Mouse (Mus musculus) liver (tissue): ENCODE results near the gene Ppil2.

Experiments
- DNase-seq: peaks from one replicate; pipeline ENCODE4 v3.0.0-alpha.2; 2020; ENCODE audit warnings: mixed read lengths

The Ppil2 gene

DNA sequence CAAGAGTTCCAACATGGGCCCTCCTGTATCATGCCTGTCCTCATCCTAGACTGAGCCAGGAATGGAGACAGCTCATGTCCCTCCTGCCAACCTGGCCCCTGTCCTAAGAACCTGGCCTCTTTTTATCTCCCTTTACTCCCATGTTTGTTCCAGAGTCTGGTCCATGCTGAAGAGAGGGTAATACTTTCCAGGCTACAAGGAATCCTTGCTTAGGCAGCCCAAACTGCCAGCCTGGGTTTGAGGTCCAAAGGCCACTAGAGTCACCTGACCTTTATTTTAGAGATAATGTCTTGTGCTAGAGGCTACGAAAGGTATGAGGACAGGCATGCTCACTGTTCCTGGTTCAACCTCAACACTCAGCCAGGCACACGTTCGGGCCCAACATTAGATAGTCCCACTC is 14.1 kb downstream of the Ppil2 start:
- no peak for DNase-seq

DNA sequence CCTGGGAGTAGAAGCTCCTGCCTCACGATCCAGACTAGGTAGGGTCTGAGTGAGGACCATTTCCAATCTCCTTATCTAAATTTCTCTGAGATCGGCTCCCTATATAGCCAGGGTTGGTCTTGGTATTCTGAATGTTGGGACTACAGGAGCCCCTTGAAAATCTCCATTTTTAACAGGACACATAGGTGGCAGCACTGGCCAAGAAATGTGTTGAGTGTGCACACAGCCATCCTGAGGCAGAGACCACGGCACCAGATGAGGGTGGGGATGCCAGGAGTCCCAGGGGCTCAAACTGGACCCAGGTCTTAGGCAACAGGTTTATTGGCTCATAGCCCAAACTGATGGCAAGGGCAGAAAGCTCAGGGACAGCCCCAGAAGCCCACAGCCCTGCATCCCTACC is 22.7 kb downstream of the Ppil2 start:
- DNase-seq: no peak

DNA sequence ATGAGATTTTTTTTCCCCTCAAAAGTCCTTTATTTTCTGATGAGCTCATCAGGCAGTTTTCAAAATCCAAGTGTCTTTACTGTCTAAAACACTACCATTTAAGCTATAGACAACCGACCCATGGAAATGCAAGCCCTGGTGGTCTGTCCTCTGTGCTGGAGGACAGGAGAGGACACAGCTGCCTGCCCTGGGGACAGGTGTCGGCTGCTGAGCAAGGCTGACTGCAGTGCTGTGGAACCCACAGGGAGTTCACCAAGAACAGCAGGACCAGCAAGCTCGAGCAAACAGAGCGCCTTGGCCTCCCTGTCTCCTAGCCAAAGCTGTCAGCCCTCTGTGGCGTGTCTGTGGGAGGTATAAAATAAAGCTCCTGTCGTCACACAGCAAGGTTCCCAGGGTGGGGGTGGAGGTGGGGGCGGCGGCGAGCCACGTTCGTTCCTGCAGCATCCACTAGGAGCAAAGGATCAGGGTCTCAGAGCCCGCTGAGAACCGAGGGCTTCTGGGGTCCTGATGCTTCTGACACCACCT is 24.3 kb downstream of the Ppil2 start:
- DNase-seq: no peak

DNA sequence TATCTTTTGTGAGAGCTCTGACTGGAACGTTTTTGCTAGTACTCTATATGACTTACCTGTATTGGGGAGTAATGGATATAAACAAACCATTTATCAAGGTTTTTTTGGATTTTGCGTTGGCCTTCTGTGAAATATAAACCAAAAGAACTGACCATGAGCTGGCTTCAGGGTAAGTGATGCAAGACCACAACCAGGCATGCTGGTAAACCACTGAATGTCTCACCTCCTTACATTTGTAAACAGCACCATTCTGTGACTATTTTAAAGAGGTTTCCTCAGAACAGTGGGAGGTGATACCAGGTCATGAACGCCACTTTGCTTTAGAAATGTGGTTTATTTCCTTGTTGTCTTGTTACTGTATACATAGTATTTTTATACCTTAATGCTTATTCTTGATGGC is 24.8 kb downstream of the Ppil2 start:
- no peak for DNase-seq

DNA sequence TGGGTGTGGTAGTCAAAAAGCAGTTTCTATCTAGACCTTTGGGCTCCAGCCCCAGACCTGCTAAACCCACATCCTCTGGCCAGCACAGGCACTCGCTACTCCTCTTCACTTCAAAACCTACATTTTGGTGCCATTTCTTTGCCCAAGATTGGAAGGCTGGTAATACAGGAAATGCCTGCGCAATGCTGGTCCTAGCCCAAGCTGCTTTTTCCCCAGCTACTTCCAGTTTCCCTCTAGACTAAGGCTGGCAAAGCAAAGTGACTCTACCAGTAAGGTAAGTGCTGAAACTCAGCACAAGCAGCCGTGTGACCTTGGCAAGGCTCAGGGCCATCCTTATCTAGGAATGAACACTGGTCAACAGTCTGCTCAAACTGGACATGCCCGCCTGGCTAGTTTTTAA is 25.4 kb downstream of the Ppil2 start:
- no peak for DNase-seq

DNA sequence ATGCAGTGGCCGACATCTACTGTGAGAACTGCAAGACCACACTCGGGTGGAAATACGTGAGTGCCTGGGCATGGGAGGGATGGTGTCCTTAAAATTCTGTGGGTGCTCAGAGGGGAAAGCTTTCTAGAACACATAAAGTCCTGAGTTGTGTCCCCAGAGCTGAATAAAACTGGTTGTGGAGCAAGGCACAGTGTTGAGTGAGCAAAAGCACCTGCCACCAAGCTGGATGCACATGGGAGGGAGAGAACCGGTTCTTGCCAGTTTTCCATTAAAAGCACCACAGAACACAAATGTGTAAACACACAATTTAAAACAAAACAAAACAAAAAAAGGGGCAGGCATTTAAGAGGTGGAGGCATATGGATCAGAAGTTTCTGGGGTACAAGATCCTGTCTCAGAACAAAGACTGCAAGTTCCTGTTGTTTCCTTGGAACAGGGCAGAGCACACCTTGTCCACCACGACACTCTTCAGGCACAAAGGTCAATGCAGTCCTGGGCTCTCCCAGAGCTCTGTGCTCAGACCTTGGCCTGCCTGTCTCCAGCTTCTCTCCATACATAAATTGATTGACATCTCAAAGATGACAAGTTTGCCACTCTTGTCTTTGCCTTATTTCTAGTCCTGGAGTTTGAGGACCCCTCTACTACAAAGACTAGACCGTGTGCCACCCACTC is 28.8 kb downstream of the Ppil2 start:
- no peak for DNase-seq

DNA sequence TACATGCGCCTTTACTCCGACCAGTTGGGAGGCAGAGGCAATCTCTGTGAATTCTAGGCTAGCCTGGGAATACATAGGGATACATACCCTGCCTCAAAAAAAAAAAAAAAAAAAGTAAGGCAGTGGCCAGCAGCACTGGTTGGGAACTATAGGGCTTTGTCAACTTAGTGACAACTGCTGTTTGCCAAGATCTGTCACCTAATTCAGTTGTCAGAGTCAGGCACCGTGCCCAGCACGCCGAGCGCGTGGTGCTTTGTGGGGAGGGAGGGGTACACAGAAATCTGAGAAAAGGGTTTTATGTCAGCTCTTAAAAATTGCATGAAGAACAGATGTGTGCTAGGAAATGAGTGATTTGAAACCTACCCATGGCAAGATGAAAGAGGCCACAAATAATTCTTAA is 33.0 kb downstream of the Ppil2 start:
- DNase-seq: no peak

DNA sequence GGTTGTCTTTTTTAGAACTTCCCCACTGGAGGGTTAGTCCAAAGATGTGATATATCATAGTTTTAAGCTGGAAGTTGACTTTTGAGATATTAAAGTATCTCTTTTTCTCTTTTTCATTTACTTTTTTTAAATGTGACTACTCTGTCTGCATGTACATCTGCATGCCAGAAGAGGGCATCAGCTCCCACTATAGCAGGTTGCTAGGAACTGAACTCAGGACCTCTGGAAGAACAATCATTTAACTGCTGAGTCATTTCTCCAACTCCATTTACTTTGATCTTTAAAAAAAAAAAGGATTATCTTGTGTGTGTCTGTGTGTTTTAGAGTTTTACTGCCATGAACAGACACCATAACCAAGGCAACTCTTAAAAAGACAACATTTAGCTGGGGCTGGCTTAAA is 34.2 kb downstream of the Ppil2 start:
- DNase-seq: no peak

DNA sequence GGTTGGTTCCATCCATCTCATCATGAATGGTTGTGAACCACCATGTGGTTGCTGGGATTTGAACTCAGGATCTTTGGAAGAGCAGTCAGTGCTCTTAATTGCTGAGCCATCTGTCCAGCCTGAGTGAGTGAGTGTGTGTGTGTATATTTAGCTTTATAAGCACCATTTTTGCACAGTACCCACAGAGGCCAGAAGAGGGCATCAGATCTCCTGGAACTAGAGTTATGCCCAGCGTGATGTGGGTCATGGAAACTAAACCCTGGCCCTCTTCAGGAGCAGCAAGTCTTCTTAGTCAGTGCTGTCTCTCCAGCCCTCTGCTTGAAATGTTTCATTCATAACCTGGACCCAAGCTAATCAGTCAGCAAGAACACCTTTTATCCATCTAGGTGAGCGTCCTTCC is 34.8 kb downstream of the Ppil2 start:
- DNase-seq: no peak

DNA sequence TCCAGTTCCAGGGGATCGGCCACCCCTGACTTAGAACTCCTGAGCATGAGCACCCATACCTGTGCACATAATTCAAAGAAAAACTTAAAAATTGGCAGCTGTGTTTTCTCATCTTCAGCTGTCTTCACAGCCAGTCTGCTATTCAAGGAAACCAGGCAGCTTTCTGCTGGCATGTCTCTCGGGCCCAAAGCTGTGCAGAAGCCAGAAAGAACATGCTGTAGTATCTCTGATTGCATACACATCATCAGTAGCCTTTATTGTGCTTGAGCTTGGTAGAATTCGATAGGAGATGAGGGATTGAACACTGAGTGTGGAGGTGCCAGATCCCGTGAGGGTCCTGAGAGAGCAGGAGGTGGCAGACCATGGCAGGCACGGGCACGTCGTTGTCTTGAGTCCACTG is 38.1 kb downstream of the Ppil2 start:
- no peak for DNase-seq

DNA sequence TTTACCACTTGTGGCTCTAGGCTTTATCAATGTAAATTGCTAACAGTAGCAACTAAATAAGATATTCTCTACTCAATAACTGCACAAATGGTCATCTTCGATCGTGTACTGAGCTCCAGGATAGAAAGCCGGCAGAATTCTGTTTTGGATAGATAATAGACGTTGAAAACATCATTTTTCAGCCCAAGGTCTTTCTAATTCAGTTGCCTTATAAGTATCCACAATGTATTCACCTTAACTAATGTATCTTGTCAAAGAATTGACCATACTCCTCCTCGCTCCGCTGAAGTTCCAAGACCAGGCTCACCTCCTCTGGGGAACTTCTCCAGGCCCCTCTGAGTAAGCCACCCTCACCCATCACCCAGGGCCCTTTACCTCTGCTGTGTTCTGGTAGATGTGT is 40.3 kb downstream of the Ppil2 start:
- DNase-seq: no peak

DNA sequence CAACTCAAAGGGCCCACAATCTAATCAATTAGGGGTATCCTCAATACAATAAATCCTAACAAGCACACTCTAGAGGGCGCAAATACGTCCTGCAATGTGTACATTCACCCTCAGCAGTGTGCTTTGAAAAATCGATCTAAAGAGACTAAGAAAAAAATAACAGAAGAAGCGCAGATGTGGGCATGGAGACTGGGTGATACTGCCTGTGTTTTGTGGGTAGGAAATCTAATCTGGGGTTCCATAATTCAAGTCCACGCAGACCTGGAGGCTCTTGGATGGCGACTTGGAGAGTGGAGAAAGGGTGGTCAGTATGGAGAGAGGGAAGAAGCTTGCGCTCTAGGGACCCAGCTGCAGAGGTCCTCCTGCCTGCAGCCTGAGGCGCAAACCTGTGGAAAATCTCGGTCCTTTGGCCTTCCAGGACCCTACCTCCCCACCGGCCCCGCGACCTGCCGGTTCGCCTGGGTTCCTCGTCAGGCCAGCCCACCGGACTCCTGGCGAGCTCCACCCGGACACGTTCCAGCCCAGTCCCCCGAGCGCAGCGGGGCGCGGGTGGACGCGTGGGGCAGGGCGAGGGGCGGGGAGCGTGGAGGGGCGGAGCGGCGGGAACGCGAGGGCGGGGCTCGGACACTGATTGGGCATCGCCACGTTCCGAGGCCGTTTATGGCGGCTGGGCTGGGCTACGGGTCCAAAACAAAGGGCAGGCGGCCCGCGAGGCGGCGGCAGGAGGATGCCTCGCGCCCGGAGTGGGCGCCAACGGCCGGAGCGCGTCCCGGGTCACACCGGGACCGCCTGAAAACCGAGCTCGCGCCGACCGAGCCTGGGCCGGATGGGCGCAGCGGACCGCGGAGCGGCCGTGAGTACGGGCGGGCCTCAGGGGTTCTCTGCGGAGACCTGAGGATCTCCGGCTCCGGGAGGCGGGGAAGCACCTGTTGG is 41.3 kb downstream of the Ppil2 start, which contains the start of gene Ypel1:
Ypel1 (plus strand) TSS at position 186 of the 933 bp plus-strand sequence.
- DNase-seq: peak; percentile 83

DNA sequence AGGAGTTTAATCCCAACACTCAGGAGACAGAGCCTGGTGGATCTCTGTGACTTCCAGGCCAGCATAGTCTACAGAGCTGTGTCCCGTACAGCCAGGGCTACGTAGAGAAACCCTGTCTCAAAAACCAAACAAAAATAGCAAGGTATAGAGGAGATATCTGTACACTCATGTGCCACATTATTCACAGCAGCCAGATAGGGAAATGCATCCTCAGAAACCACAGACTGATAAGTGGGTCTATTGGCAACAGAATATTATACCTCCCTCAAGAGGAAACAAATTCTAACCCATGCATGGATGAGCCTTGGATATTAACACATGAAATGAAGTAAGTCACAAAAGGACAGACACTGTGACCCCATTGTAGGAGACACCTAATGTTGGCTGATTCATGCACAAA is 43.5 kb downstream of the Ppil2 start:
- no peak for DNase-seq

DNA sequence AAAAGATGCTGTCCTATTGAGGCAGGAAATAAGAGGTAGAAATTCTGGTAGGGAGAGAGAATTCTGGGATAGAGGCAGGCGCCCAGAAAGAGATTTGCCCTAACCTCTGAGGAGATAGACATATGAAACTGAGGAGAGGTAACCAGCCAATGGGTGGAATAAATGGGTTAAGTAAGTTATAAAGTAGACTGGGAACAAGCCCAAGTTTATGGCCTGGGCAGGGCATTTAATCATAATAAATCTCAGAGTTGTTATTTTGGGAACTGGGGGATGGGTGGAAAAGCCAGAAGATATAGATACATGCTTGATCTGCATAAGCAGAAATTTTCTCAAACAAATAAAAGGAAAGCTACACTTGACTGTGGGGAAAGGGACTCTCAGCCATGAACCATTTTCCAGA is 48.7 kb downstream of the Ppil2 start:
- no peak for DNase-seq

DNA sequence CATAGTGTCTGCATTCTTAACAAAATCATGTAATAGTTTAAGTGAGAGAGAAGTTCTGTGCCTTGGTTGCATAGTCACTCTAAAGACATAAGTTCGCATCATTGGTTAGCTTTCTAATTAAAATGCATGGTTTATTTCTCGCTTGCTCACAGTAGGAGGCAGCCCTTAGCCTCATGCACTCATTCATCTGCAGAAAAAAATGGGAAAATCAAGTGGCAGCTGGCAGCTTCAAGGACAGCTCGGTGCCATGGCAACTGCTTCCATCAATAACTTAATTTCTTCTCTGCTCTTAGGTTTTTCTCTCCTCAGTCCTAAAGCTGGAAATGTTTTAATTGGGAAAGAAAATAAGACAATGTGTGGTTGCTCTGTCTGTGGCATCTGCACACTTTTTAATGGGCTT is 55.5 kb downstream of the Ppil2 start:
- no peak for DNase-seq

DNA sequence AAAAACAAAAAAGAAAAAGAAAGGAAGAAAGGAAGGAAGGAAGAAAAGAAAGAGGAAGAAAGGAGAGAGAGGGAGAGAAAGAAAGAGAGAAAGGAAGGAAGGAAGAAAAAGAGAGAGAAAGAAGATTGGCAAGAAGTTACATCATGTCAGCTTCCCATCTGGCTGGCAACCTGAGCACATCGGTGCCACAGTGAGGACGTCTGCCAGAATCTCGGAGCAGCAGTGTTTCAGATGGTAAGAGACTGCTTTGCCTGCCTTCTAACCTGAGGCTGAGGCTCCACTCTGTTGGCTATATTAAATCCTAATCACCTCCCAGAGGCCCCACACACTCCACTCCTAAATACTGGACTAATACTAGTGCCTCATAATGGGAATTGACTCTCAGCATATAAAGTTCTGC is 57.2 kb downstream of the Ppil2 start:
- no peak for DNase-seq

DNA sequence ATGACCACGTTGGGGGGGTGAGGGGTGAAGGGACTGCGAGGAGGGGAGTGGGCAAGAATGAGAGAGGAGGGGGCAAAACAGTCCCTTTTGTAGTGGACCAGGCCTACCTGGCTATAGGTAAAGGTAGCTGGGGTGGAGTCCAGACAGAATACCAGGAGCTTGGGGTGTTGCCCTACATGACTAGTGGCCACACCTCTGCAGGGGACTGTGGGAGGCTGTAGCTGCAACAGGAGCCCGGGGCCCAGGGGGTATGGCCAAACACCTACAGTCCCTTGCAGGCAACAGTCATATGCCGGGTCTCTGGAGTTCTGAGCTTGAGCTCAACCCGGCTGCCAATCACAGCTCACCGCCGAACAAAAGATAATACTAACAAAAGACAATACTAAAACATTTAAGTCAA is 59.0 kb downstream of the Ppil2 start:
- no peak for DNase-seq

DNA sequence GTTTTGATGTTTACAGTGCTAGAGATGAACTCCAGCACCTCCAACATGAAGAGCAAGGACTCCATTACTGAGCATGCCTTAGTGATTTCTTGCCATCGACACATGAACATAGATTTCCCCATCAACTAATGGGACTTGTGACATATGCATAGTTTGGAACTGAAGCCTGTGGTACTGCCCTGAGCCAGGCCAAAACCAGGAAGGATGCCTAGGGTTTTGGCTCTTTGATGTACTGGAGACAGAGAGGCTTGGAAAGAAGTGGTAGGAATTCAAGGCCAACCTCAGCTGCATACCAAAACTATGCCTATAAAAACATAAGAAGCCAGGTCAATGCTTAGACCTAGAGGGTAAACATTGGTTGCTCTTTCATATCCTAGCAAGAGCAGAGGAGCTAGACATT is 61.2 kb downstream of the Ppil2 start:
- no peak for DNase-seq

DNA sequence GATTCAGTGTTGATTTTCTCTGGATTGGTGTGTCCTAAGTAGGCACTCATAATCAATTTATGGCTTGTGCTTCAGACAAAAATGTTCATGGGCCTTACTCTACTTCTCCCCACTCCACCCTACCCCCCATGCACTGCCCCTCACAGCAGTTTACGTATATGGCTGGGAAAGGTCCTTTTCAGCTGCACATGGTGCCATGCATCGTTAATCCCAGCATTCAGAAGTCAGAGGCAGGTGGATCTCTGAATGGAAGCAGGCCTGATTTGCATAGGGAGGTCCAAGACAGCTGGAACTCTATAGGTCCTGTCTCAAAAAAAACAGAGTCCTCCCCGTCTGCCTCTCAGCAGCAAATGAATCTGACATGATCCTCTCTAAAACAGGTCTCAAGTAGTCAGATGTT is 65.8 kb downstream of the Ppil2 start:
- no peak for DNase-seq

DNA sequence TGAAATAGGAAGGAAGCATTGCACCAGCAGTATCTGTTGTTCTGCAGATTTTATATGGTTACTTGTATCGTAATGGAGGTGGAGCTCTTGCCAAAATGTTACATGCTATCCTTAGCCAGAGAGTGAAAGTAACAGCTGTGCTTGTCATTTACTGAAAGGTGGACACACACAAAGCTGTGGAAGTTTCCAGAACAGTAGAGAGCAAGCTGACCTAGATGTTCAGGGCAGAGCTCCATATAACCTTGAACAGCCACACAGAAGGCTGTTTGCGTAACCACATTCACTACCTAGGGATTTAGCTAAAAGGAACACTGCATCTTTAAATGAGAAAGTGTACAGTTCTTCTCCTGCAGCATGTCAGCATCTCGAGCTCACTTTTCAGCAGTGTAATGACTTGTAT is 66.7 kb downstream of the Ppil2 start:
- DNase-seq: no peak

DNA sequence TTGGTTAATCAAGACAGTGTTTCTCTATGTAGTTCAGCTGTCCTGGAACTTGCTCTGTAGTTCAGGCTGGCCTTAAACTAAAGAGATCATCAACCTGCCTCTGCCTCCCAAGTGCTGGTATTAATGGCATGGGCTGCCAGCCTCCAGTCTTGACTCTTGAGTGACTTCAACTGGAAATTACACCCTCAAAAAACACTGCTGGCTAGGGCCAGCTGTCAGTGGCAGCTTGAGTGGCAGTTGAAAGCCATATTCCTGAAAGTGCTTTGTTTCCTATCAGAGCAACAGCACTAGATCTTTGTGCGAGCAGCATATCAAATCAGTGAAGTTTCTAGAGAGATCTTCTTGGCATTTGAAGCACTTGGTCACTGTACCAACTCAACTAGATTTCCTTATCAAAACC is 69.6 kb downstream of the Ppil2 start:
- no peak for DNase-seq

DNA sequence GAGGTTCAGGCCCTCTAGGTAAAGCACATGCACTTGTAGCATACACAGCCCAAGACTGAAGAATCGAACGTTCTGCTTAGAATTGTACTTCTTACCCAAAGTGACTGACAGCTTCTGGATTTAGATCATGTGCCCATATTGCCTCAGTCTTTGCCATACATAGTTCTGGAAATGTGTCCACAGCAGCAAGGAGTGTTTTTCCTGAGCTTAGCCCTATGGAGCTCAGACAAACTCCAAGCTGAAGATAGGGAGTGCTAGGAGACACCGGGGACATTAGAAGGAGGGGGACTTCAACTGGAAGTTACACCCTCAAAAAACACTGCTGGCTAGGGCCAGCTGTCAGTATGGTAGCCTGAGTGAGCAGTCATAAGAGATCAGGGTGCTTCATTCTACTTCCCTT is 70.3 kb downstream of the Ppil2 start:
- DNase-seq: no peak
